Mouse (Mus musculus): ENCODE data around the gene Gm21891.
"Not testable (repeated sequence)": the region's sequence is repeated elsewhere in the genome, so short reads cannot be mapped to it uniquely, and the experiment has no call there.

Gm21891 gene

GRCm38 (mm10) chrY:13133392-13133791 lies at the start of gene Gm21891:
TSS of gene Gm21891 (minus strand) at chrY:13133492.
- not testable (repeated sequence) for DNase-seq

- DNase-seq, result not testable (repeated sequence)
Observed at GRCm38 (mm10) chrY:13161668-13162067, 28.4 kb upstream of the Gm21891 start, which contains the start of gene Gm21425. TSS of gene Gm21425 (plus strand) at chrY:13161968.
